Mouse (Mus musculus) heart, adult 2 months (tissue): Measurements from ENCODE around the gene Samd4.

ENCODE experiments used
- CTCF ChIP-seq: fragments of 200-600 bp; IDR thresholded peaks from 2 replicates; pipeline ENCODE4 v1.8.1; 2022; ENCODE audit warnings: antibody characterized with exemption, mild to moderate bottlenecking, moderate library complexity
- POLR2A ChIP-seq: fragments of 200-500 bp; IDR thresholded peaks from 2 replicates; pipeline ENCODE4 v1.6.1; 2011; ENCODE audit warnings: mild to moderate bottlenecking, low read depth, low read length, control low read depth; ENCODE audit not compliant: insufficient read depth

DNA sequence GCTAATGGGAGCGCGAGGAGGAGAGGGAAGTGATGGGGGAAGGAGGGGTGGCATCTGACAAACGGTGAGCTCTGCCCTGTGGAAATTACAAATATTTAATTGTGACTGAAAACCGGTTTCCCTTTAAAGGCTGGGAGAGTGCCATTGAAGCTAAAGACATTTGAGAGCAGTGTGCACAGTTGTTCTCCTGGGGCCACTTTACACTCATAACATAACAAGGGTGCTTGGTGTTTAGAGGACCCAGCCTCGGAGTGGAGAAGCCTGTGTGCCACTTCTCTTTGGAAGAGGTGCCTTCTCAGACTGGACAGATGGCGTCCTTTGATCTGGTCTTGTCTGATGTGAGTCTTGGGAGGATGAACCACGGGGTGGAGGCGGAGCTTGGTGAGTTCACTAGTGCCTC lies 26.2 kb downstream of the Samd4 start:
- TF ChIP-seq POLR2A, result no peak
- TF ChIP-seq CTCF, result no peak
